Mouse (Mus musculus): ENCODE results near the gene Gnb2. TPM values are rescaled to one million over a fixed set of nuclear protein-coding genes. Genes with fewer than 3 reads are reported as not detected.

Gnb2 gene
- 1.3 TPM for polyA plus RNA-seq (2014; fragmentation: Illumina TruSeq; extraction: RNeasy Lipid Tissue Mini Kit (QIAGEN cat#74804); ENCODE audit: low read depth, low replicate concordance)

GRCm38 (mm10) chr5:137533117-137533827 lies at the start of gene Gnb2, which contains the start of gene Epo:
Gene Gnb2, minus strand, starts transcription at chr5:137533510.
Gene Epo, minus strand, starts transcription at chr5:137533242.

GRCm38 (mm10) chr5:137569665-137570064 lies 36.4 kb upstream of the Gnb2 start, which contains the start of gene Tfr2:
Gene Tfr2, plus strand, starts transcription at chr5:137569840.

GRCm38 (mm10) chr5:137553411-137553837 lies 20.1 kb upstream of the Gnb2 start, which contains the start of gene Actl6b:
Gene Actl6b, plus strand, starts transcription at chr5:137553517.

GRCm38 (mm10) chr5:137518436-137518835 lies 14.9 kb downstream of the Gnb2 start, which contains the start of gene Gigyf1:
Gene Gigyf1, plus strand, starts transcription at chr5:137518548.

GRCm38 (mm10) chr5:137501709-137502666 lies 31.3 kb downstream of the Gnb2 start, which contains the start of gene Pop7:
Gene Pop7, minus strand, starts transcription at chr5:137502518.

Other genes with a start within 250 kb of the Gnb2 start
- not detected for gene Ache, start 246.0 kb downstream of the Gnb2 start, polyA plus RNA-seq (2014; fragmentation: Illumina TruSeq; extraction: RNeasy Lipid Tissue Mini Kit (QIAGEN cat#74804); ENCODE audit: low read depth, low replicate concordance)
- gene Ufsp1, start 238.9 kb downstream of the Gnb2 start, polyA plus RNA-seq (2014; fragmentation: Illumina TruSeq; extraction: RNeasy Lipid Tissue Mini Kit (QIAGEN cat#74804); ENCODE audit: low read depth, low replicate concordance) = 0.35 TPM
- gene Srrt, start 225.8 kb downstream of the Gnb2 start, polyA plus RNA-seq (2014; fragmentation: Illumina TruSeq; extraction: RNeasy Lipid Tissue Mini Kit (QIAGEN cat#74804); ENCODE audit: low read depth, low replicate concordance) = 56.1 TPM
- gene Trip6, start 219.1 kb downstream of the Gnb2 start, polyA plus RNA-seq (2014; fragmentation: Illumina TruSeq; extraction: RNeasy Lipid Tissue Mini Kit (QIAGEN cat#74804); ENCODE audit: low read depth, low replicate concordance) = not detected
- 0.28 TPM for gene Slc12a9, start 199.9 kb downstream of the Gnb2 start, polyA plus RNA-seq (2014; fragmentation: Illumina TruSeq; extraction: RNeasy Lipid Tissue Mini Kit (QIAGEN cat#74804); ENCODE audit: low read depth, low replicate concordance)
- gene Ephb4, start 183.4 kb downstream of the Gnb2 start, polyA plus RNA-seq (2014; fragmentation: Illumina TruSeq; extraction: RNeasy Lipid Tissue Mini Kit (QIAGEN cat#74804); ENCODE audit: low read depth, low replicate concordance) = 0.32 TPM
- gene Zan, start 56.4 kb downstream of the Gnb2 start, polyA plus RNA-seq (2014; fragmentation: Illumina TruSeq; extraction: RNeasy Lipid Tissue Mini Kit (QIAGEN cat#74804); ENCODE audit: low read depth, low replicate concordance) = 2.8 TPM
- gene Pop7, start 31.0 kb downstream of the Gnb2 start, polyA plus RNA-seq (2014; fragmentation: Illumina TruSeq; extraction: RNeasy Lipid Tissue Mini Kit (QIAGEN cat#74804); ENCODE audit: low read depth, low replicate concordance) = not detected
- 0.83 TPM for gene Gigyf1, start 15.0 kb downstream of the Gnb2 start, polyA plus RNA-seq (2014; fragmentation: Illumina TruSeq; extraction: RNeasy Lipid Tissue Mini Kit (QIAGEN cat#74804); ENCODE audit: low read depth, low replicate concordance)
- gene Epo, start 268 bp downstream of the Gnb2 start, polyA plus RNA-seq (2014; fragmentation: Illumina TruSeq; extraction: RNeasy Lipid Tissue Mini Kit (QIAGEN cat#74804); ENCODE audit: low read depth, low replicate concordance) = not detected
- not detected for gene Actl6b, start 20.0 kb upstream of the Gnb2 start, polyA plus RNA-seq (2014; fragmentation: Illumina TruSeq; extraction: RNeasy Lipid Tissue Mini Kit (QIAGEN cat#74804); ENCODE audit: low read depth, low replicate concordance)
- gene Tfr2, start 36.3 kb upstream of the Gnb2 start, polyA plus RNA-seq (2014; fragmentation: Illumina TruSeq; extraction: RNeasy Lipid Tissue Mini Kit (QIAGEN cat#74804); ENCODE audit: low read depth, low replicate concordance) = 0.25 TPM
- gene Mospd3, start 67.5 kb upstream of the Gnb2 start, polyA plus RNA-seq (2014; fragmentation: Illumina TruSeq; extraction: RNeasy Lipid Tissue Mini Kit (QIAGEN cat#74804); ENCODE audit: low read depth, low replicate concordance) = not detected
- 12.9 TPM for gene Pcolce, start 80.3 kb upstream of the Gnb2 start, polyA plus RNA-seq (2014; fragmentation: Illumina TruSeq; extraction: RNeasy Lipid Tissue Mini Kit (QIAGEN cat#74804); ENCODE audit: low read depth, low replicate concordance)
- gene Fbxo24, start 95.5 kb upstream of the Gnb2 start, polyA plus RNA-seq (2014; fragmentation: Illumina TruSeq; extraction: RNeasy Lipid Tissue Mini Kit (QIAGEN cat#74804); ENCODE audit: low read depth, low replicate concordance) = 3.5 TPM
- gene Lrch4, start 95.6 kb upstream of the Gnb2 start, polyA plus RNA-seq (2014; fragmentation: Illumina TruSeq; extraction: RNeasy Lipid Tissue Mini Kit (QIAGEN cat#74804); ENCODE audit: low read depth, low replicate concordance) = 1.6 TPM
- 0.39 TPM for gene Gm20605, start 95.7 kb upstream of the Gnb2 start, polyA plus RNA-seq (2014; fragmentation: Illumina TruSeq; extraction: RNeasy Lipid Tissue Mini Kit (QIAGEN cat#74804); ENCODE audit: low read depth, low replicate concordance)
- gene Sap25, start 107.8 kb upstream of the Gnb2 start, polyA plus RNA-seq (2014; fragmentation: Illumina TruSeq; extraction: RNeasy Lipid Tissue Mini Kit (QIAGEN cat#74804); ENCODE audit: low read depth, low replicate concordance) = 1.2 TPM
- not detected for gene Irs3, start 112.2 kb upstream of the Gnb2 start, polyA plus RNA-seq (2014; fragmentation: Illumina TruSeq; extraction: RNeasy Lipid Tissue Mini Kit (QIAGEN cat#74804); ENCODE audit: low read depth, low replicate concordance)
- 5.5 TPM for gene Agfg2, start 151.2 kb upstream of the Gnb2 start, polyA plus RNA-seq (2014; fragmentation: Illumina TruSeq; extraction: RNeasy Lipid Tissue Mini Kit (QIAGEN cat#74804); ENCODE audit: low read depth, low replicate concordance)
- gene Nyap1, start 208.1 kb upstream of the Gnb2 start, polyA plus RNA-seq (2014; fragmentation: Illumina TruSeq; extraction: RNeasy Lipid Tissue Mini Kit (QIAGEN cat#74804); ENCODE audit: low read depth, low replicate concordance) = 0.07 TPM
- 7.8 TPM for gene Tsc22d4, start 212.2 kb upstream of the Gnb2 start, polyA plus RNA-seq (2014; fragmentation: Illumina TruSeq; extraction: RNeasy Lipid Tissue Mini Kit (QIAGEN cat#74804); ENCODE audit: low read depth, low replicate concordance)
- 3.4 TPM for gene Ppp1r35, start 245.3 kb upstream of the Gnb2 start, polyA plus RNA-seq (2014; fragmentation: Illumina TruSeq; extraction: RNeasy Lipid Tissue Mini Kit (QIAGEN cat#74804); ENCODE audit: low read depth, low replicate concordance)